Mouse (Mus musculus) midbrain, embryonic 16.5 days (tissue): Measurements from ENCODE around the gene Ctsz. TPM values are rescaled to one million over a fixed set of nuclear protein-coding genes. Genes with fewer than 3 reads are reported as not detected.

Source experiments
- ATAC-seq: fragments of 200-750 bp; cut with Nextera tagmentation; 2 replicates; pipeline ENCODE4 v1.8.0; 2017; ENCODE audit warnings: moderate TSS enrichment
- H3K27ac ChIP-seq: fragments of 300-500 bp; sonication (generic); 2 replicates; pipeline ENCODE4 v1.5.1; 2014; ENCODE audit warnings: mild to moderate bottlenecking, low read length, mixed read lengths
- H3K27me3 ChIP-seq: fragments of 300-500 bp; sonication (generic); 2 replicates; pipeline ENCODE4 v1.6.1; 2014; ENCODE audit warnings: low read depth, low read length, mixed read lengths; ENCODE audit not compliant: control insufficient read depth, insufficient read depth
- H3K36me3 ChIP-seq: fragments of 300-500 bp; sonication (generic); 2 replicates; pipeline ENCODE4 v1.6.1; 2014; ENCODE audit warnings: mild to moderate bottlenecking, low read length, moderate library complexity, mixed read lengths; ENCODE audit not compliant: control insufficient read depth, insufficient read depth
- H3K4me1 ChIP-seq: fragments of 300-500 bp; sonication (generic); 2 replicates; pipeline ENCODE4 v1.6.1; 2014; ENCODE audit warnings: mild to moderate bottlenecking, low read length, mixed read lengths; ENCODE audit not compliant: control insufficient read depth, insufficient read depth
- H3K4me2 ChIP-seq: fragments of 300-500 bp; sonication (generic); 2 replicates; pipeline ENCODE4 v1.6.1; 2014; ENCODE audit warnings: mild to moderate bottlenecking, low read length, mixed read lengths
- H3K4me3 ChIP-seq: fragments of 300-500 bp; sonication (generic); 2 replicates; pipeline ENCODE4 v1.5.1; 2014; ENCODE audit warnings: low read depth, mild to moderate bottlenecking, low read length, moderate library complexity, mixed read lengths
- H3K9ac ChIP-seq: fragments of 300-500 bp; sonication (generic); 2 replicates; pipeline ENCODE4 v1.6.1; 2014; ENCODE audit warnings: low read depth, low read length, mixed read lengths
- H3K9me3 ChIP-seq: fragments of 300-500 bp; sonication (generic); replicated peaks from 2 replicates; pipeline ENCODE4 v1.6.1; 2014; ENCODE audit warnings: mild to moderate bottlenecking, low read length, mixed read lengths; ENCODE audit not compliant: control insufficient read depth, poor library complexity, severe bottlenecking
- WGBS: fragments of 180-500 bp; shearing (Covaris S2); extraction: QIAGEN DNeasy Blood & Tissue Kit; methylation state at CpG from one replicate; pipeline ENCODE4 v1.1.7; 2014; 5-methylcytosine and 5-hydroxymethylcytosine counted together
- polyA plus RNA-seq: library from polyadenylated mRNA; unstranded; fragments of >200 nt; fragmentation: Nextera tagmentation; extraction: Ambion mirVana; gene quantifications from 2 replicates; pipeline ENCODE4 v1.2.1, GENCODE M21; 2015

Ctsz gene
- polyA plus RNA-seq, 1 experiment from 2014 or later: 63.3 TPM

DNA sequence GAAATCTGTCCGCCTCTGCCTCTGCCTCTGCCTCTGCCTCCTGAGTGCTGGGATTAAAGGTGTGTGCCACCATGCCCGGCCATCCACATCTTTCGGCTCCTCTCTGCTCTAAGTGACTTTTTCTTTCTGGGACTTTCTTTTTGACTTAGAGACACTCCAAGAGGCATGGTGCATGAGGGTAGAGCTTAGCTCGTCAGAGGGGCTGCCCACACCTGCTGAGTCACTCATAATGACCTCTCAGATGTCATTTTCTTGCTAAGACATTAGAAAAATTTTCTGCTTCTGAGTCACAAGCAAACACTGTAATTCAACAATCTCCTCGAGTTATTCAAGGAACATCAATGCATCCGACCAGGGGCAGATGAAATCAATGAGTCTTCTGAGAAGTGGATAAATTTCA lies 6.2 kb upstream of the Ctsz start:
- Histone ChIP-seq H3K27me3 (no peaks in the 10 kb centered on the region), H3K4me3 (no peak overlapping the region), H3K9ac (no peak overlapping the region), H3K4me1 (no peaks in the 10 kb centered on the region), H3K27ac (no peak overlapping the region), H3K9me3 (no peaks in the 10 kb centered on the region), H3K4me2 (no peak overlapping the region), H3K36me3 (no peaks in the 10 kb centered on the region)
- ATAC-seq: no peak
- 88% methylated on average over 6 of the region's 6 CpGs for WGBS

DNA sequence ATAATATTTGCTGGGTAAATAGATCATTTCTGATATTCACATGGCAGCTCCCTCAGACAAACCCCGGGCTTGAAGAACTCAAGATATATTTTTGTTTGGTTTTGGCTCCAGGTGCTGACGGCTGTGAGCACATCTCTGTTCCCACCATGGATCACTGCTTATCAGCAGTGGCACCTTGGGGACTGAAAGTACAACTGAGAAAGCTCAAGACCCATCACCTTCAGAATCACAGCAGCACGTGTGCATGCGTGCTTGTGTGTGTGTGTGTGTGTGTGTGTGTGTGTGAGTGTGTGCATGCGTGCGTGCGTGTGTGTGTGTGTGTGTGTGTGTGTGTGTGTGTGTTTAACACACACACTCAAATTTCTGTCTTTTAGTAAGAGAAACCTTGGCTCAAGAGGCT lies 5.5 kb upstream of the Ctsz start:
- 0 out of 2 replicates have a peak, but pooled peaks cover under 1% of the 10 kb centered on the region for H3K4me1 ChIP-seq
- H3K9ac ChIP-seq: no peak overlapping the region
- no peak for ATAC-seq
- H3K9me3 ChIP-seq: no peaks in the 10 kb centered on the region
- no peak overlapping the region for H3K4me2 ChIP-seq
- no peak overlapping the region for H3K27ac ChIP-seq
- H3K4me3 ChIP-seq: no peak overlapping the region
- no peaks in the 10 kb centered on the region for H3K27me3 ChIP-seq
- 86% methylated on average over 7 of the region's 7 CpGs for WGBS
- H3K36me3 ChIP-seq: no peaks in the 10 kb centered on the region

DNA sequence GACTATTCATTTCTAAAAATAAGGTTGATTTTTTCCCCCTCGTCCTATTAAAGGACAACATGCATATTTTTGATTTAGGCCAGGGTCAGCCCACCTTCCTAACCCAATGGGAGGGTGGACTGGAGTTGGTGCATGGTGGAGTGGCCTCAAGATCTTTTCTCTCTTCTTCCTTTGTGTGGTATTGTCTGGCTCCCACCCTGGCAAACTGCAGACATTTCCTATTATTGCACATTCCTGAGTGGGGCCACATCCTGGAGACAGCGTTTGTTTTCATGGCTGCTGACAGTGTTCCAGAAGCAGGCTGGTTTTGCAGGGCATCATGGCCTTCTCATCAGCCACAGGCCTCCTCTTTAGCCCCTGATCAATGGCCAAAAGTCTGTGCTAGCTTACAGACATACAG lies 4.2 kb upstream of the Ctsz start:
- Histone ChIP-seq H3K4me3 (no peak overlapping the region), H3K36me3 (no peaks in the 10 kb centered on the region), H3K4me2 (no peak overlapping the region), H3K9me3 (no peaks in the 10 kb centered on the region), H3K27ac (no peak overlapping the region), H3K27me3 (no peaks in the 10 kb centered on the region), H3K4me1 (peaks cover 8% of the 10 kb centered on the region; the same call in 1 of the 2 replicates), H3K9ac (no peak overlapping the region)
- no peak for ATAC-seq
- WGBS: 57% methylated on average over 2 of the region's 2 CpGs

DNA sequence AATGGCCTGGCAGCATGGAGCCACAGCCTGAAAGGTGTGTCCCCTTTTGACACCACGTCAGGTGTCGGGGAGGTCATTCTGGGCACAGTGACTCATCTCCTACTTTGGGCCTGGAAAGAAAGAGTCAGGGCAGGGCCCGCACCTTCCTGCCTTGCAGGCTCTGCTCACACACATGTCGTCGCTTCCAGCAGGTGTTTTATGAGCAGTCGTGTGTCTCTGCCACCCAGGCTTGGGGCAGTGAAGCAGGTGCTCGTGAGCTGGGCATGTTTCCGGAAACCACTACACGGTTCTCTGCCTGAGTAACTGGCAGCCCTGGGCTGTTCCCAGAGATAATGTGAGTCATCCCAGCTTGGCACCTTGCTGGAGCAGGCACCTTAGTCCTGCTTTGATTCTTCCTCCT lies 3.6 kb upstream of the Ctsz start:
- H3K27me3 ChIP-seq: no peaks in the 10 kb centered on the region

DNA sequence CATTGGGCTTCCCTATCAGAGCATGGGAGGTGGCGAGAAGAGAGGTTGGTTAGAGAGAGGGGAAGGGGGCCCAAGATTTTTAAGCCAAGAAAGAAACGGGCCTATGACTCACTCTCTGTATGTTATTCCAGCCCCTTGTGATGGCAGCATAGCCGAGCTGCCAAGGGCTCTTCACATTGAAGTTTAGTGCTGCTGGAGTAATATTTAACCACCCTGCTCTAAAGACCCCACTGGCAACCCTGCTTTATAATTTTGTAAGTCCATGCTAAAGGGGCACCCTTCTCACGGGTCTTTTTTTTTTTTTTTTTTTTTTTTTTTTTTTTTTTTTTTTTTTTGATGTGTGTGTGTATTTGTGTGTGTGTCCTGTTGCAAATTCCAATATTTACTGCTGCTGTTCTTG lies 3.1 kb upstream of the Ctsz start:
- Histone ChIP-seq H3K4me3 (no peak overlapping the region), H3K9ac (no peak overlapping the region), H3K4me1 (peaks cover 8% of the 10 kb centered on the region; the same call in 1 of the 2 replicates), H3K27me3 (no peaks in the 10 kb centered on the region), H3K4me2 (no peak overlapping the region), H3K27ac (no peak overlapping the region), H3K36me3 (no peaks in the 10 kb centered on the region), H3K9me3 (no peaks in the 10 kb centered on the region)
- ATAC-seq: no peak
- WGBS: 84% methylated on average over 4 of the region's 4 CpGs

More for the DNA sequence above, 3.6 kb upstream of the Ctsz start:
- Histone ChIP-seq H3K36me3 (no peaks in the 10 kb centered on the region), H3K4me1 (peaks cover 8% of the 10 kb centered on the region; the same call in 1 of the 2 replicates), H3K4me3 (no peak overlapping the region), H3K9me3 (no peaks in the 10 kb centered on the region), H3K9ac (no peak overlapping the region), H3K4me2 (no peak overlapping the region), H3K27ac (no peak overlapping the region)
- ATAC-seq: no peak
- 88% methylated on average over 9 of the region's 9 CpGs for WGBS

DNA sequence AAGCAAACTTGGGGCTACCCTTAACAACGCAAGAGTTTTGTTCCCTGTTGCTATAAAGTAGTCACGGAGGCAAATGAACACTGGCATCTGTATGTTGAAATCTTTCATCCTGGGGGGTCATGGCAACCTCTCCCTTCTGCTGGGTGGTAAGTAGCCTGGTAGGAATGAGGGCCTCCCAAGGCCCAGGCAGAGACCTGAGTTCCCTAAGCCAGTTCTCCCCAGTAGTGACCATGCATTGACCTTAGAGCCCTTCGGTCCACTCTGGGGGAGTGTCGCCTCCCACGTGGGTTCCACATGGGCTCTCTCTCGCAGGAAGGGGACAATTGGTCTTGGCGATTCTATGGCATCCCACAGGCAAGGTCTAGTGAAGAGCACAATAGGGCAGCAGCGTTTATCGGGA lies 1.1 kb upstream of the Ctsz start:
- Histone ChIP-seq H3K27me3 (no peaks in the 10 kb centered on the region), H3K4me2 (no peak overlapping the region), H3K9me3 (no peaks in the 10 kb centered on the region), H3K9ac (no peak overlapping the region), H3K4me3 (no peak overlapping the region), H3K36me3 (no peaks in the 10 kb centered on the region), H3K4me1 (peaks cover 8% of the 10 kb centered on the region; the same call in 1 of the 2 replicates), H3K27ac (no peak overlapping the region)
- no peak for ATAC-seq
- 83% methylated on average over 9 of the region's 9 CpGs for WGBS

DNA sequence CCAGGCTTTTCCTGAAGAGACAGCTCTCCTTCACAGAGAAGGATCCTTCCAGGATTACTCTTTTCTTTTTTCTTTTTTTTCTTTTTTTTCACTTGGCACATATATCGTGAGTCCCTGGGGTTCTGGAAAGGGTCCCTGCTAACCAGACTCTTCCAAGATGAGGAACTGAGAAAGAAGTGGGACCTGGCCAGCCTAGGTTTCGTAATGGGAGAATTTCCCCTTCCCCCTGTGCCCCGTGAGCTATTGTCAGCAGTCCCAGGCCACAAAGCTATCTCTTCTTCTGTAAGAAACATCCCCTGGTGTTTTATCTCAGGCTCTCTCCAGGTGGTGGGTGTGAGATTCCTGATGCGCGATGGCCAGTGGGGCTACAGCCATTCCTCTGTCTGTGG lies 605 bp upstream of the Ctsz start:
- Histone ChIP-seq H3K4me1 (peaks cover 8% of the 10 kb centered on the region; the same call in 1 of the 2 replicates), H3K36me3 (no peaks in the 10 kb centered on the region), H3K27me3 (no peaks in the 10 kb centered on the region), H3K4me2 (peak overlapping the region; percentile 87; the same call in 1 of the 2 replicates), H3K27ac (no peak overlapping the region), H3K9ac (no peak overlapping the region), H3K9me3 (no peaks in the 10 kb centered on the region), H3K4me3 (no peak overlapping the region)
- WGBS: 53% methylated on average over 5 of the region's 5 CpGs
- no peak for ATAC-seq

DNA sequence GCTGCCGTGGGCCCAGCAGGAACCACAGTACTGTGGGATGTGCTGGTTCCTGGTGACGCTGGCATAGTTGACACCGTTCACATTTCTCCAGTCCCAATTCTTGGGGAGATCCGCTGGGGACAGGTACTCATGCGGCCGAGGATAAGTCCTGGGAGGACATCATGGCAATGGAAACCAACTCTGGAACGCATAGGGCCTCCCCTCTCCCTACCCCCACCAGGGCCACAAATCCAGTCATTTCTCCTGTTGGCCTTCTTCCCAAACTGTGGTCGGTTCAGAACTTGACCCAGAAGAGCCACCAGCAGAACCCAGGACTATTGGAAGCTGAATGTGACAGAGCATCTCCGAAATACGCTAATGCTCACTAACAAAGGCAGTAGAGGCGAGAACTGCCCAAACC lies 658 bp downstream of the Ctsz start:
- Histone ChIP-seq H3K36me3 (no peaks in the 10 kb centered on the region), H3K4me1 (peaks cover 8% of the 10 kb centered on the region; the same call in 1 of the 2 replicates), H3K27ac (no peak overlapping the region), H3K27me3 (no peaks in the 10 kb centered on the region), H3K4me3 (peak overlapping the region; percentile 52), H3K4me2 (peak overlapping the region; percentile 87), H3K9me3 (no peaks in the 10 kb centered on the region), H3K9ac (peak overlapping the region; percentile 72; the same call in 1 of the 2 replicates)
- no peak for ATAC-seq
- WGBS: 68% methylated on average over 11 of the region's 11 CpGs

DNA sequence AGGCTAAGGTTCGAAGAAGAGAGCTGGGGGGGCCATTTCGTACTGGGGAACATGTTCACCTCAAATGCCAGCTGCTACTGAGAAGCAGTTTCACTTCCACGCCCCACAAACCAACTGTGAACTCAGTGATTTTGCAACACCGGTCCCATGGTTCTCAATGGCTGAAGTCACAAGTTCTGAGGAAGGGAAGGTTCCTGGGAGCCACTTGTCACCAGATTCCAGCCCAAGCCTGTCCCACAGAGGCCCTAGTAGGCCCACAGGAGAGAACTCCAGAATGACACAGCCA lies 1.2 kb downstream of the Ctsz start:
- WGBS: 97% methylated on average over 4 of the region's 4 CpGs
- no peaks in the 10 kb centered on the region for H3K27me3 ChIP-seq
- no peak overlapping the region for H3K27ac ChIP-seq
- H3K9me3 ChIP-seq: no peaks in the 10 kb centered on the region
- no peaks in the 10 kb centered on the region for H3K36me3 ChIP-seq
- no peak for ATAC-seq
- H3K4me3 ChIP-seq: no peak overlapping the region
- H3K9ac ChIP-seq: no peak overlapping the region
- no peak overlapping the region for H3K4me2 ChIP-seq
- peaks cover 8% of the 10 kb centered on the region; the same call in 1 of the 2 replicates for H3K4me1 ChIP-seq
